Mouse (Mus musculus): ENCODE measurements at regions not wholly inside any gene's neighbourhood (a gene's known extent, or its start where the extent isn't known, plus 50 kb on each side); places are given as distances from the start of the nearest gene placed in this dataset.

DNA sequence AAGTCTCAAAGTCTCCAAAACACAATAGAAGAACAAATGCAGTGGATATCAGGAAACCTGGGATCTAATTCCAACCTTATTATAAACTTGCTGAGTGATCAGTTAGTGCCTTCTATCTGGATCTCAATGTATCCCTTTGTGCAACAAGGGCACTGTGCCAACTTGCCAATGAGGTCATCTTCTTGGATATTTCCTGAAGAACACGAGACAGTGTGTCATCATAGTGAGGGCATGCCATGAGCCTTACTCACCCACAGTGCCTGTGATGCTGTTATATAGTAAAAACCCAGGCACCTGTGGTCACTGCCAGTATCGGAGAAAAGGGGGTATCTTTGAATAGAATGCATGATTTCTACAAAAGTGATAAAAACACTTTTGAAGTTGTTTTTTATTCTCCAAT, 60.2 kb upstream of the Cd34 start:
- Histone ChIP-seq H3ac (ENCODE audit: control insufficient read depth, insufficient read length, low read depth) (no peak overlapping the region), H3K4me3 (ENCODE audit: insufficient read depth, poor library complexity, severe bottlenecking) (no peak overlapping the region), H3K79me2 (ENCODE audit: control insufficient read depth, insufficient read depth) (no peaks in the 10 kb centered on the region), H3K79me3 (ENCODE audit: low read depth) (no peaks in the 10 kb centered on the region), H3K27me3 (ENCODE audit: control insufficient read depth, insufficient read depth, insufficient read length) (no peaks in the 10 kb centered on the region), H3K36me3 (ENCODE audit: control insufficient read depth, insufficient read depth) (no peaks in the 10 kb centered on the region)
- TF ChIP-seq CEBPB (IDR thresholded peaks at IDR 0.05; ENCODE audit: low read depth), result peak; percentile 52
- peak; percentile 76 for TF ChIP-seq MAX (IDR thresholded peaks at IDR 0.05)
- TF ChIP-seq MYOG (IDR thresholded peaks at IDR 0.05; ENCODE audit: control insufficient read depth, extremely low read depth, insufficient read length), result no peak
- TF ChIP-seq MYOD1 (IDR thresholded peaks at IDR 0.05; ENCODE audit: control insufficient read depth, insufficient read length, low read depth), result peak; percentile 37
- TF ChIP-seq FOSL1 (IDR thresholded peaks at IDR 0.05; ENCODE audit: insufficient read depth, low read length, poor library complexity, severe bottlenecking), result peak; percentile 57
- TF ChIP-seq CTCF (IDR thresholded peaks at IDR 0.05; ENCODE audit: control insufficient read depth, insufficient read depth, insufficient read length), result no peak
- TF ChIP-seq USF1 (IDR thresholded peaks at IDR 0.05; ENCODE audit: low read depth), result peak; percentile 41

DNA sequence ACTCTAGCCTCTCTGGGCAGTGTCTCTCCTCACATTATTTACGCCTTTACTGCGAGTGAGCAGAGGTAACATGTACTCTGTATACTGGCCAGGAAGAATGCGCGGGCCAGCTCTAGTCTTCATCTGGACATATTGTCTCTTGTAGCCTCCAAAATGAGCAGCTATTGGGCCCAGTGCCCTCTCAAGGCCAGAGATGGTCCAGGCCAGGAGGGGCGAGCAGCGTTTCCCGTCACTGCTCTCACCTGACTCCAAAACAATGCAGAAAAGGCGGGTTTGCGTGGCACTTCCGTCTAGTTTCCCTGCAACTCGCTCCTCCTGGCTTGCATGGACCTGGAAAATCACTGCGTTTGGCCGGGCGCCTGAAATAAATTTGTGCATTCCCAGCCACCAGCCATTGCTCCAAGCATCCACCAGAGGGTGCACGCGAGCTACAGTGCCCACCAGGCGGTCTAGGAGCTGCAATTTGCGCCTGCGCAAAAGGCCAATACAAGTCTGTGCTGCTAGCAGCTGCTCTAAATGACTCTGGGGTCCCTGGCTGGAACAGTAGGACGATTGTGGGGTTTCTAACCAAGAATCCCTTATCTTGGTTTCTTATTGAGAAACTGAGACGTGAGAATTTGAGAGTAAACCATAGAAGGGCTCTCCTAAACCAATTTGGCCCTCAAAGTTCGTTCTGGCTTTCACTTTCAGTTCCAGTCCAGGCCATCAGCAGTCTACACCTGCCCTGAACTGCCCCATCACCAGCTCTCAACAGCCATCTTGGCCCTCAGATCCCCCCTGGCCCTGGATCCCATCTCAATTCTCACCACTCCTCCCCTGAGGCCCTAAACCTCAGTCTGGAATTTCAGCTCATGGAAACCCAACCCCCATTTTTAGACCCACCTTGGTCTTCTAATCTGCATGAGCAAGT, 59.0 kb upstream of the Cd34 start:
- no peak overlapping the region for H3K4me3 ChIP-seq (ENCODE audit: insufficient read depth, poor library complexity, severe bottlenecking)

DNA sequence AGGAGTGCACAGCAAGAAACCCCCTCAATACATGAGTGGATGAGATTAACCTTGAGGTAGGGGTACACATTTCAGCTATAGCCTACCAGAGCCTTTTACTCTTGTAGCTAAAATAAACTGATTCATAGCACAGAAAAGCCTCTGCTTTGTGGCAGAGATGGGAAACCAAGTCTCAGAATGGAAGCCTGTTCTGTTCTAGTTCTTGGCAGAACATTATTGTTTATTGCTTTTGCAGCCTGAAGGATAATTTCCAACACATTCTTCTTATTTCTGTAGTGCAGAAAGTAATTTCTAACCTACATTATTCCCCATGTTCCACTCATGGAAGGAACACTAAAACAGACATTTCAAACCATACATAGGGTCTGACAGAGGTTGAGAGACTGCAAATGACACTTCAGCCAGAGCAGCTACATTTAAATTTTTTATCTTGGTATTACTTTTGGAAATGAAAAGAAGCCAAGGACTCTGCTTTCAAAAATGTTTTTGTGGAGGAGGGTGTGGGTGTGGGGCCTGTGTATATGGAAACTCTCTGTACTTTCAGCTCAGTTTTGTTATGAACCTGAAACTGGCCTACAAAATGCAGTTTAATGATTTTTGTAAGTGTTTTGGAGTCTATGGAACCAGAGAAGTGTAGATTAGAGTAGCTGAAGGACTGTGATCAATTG, 56.9 kb upstream of the Cd34 start:
- no peaks in the 10 kb centered on the region for H3K79me3 ChIP-seq (ENCODE audit: low read depth)
- TF ChIP-seq FOSL1 (IDR thresholded peaks at IDR 0.05; ENCODE audit: insufficient read depth, low read length, poor library complexity, severe bottlenecking) (no peak), MYOG (IDR thresholded peaks at IDR 0.05; ENCODE audit: control insufficient read depth, extremely low read depth, insufficient read length) (no peak), MAX (IDR thresholded peaks at IDR 0.05) (no peak), MYOD1 (IDR thresholded peaks at IDR 0.05; ENCODE audit: control insufficient read depth, insufficient read length, low read depth) (no peak), USF1 (IDR thresholded peaks at IDR 0.05; ENCODE audit: low read depth) (no peak), CEBPB (IDR thresholded peaks at IDR 0.05; ENCODE audit: low read depth) (no peak), CTCF (IDR thresholded peaks at IDR 0.05; ENCODE audit: control insufficient read depth, insufficient read depth, insufficient read length) (no peak)
- no peaks in the 10 kb centered on the region for H3K79me2 ChIP-seq (ENCODE audit: control insufficient read depth, insufficient read depth)
- H3K27me3 ChIP-seq (ENCODE audit: control insufficient read depth, insufficient read depth, insufficient read length), result no peaks in the 10 kb centered on the region
- no peak overlapping the region for H3K4me3 ChIP-seq (ENCODE audit: insufficient read depth, poor library complexity, severe bottlenecking)
- no peaks in the 10 kb centered on the region for H3K36me3 ChIP-seq (ENCODE audit: control insufficient read depth, insufficient read depth)
- no peak overlapping the region for H3ac ChIP-seq (ENCODE audit: control insufficient read depth, insufficient read length, low read depth)

More for the DNA sequence above, 59.0 kb upstream of the Cd34 start:
- TF ChIP-seq MAX (IDR thresholded peaks at IDR 0.05), result peak; percentile 51
- peak; percentile 93 for TF ChIP-seq CTCF (IDR thresholded peaks at IDR 0.05; ENCODE audit: control insufficient read depth, insufficient read depth, insufficient read length)
- no peak for TF ChIP-seq CEBPB (IDR thresholded peaks at IDR 0.05; ENCODE audit: low read depth)
- no peak for TF ChIP-seq FOSL1 (IDR thresholded peaks at IDR 0.05; ENCODE audit: insufficient read depth, low read length, poor library complexity, severe bottlenecking)
- no peaks in the 10 kb centered on the region for H3K79me2 ChIP-seq (ENCODE audit: control insufficient read depth, insufficient read depth)
- H3K79me3 ChIP-seq (ENCODE audit: low read depth), result no peaks in the 10 kb centered on the region
- no peaks in the 10 kb centered on the region for H3K27me3 ChIP-seq (ENCODE audit: control insufficient read depth, insufficient read depth, insufficient read length)
- H3K36me3 ChIP-seq (ENCODE audit: control insufficient read depth, insufficient read depth), result no peaks in the 10 kb centered on the region
- H3ac ChIP-seq (ENCODE audit: control insufficient read depth, insufficient read length, low read depth), result peak overlapping the region; percentile 20

GRCm38 (mm10) chr1:194885071-194885686, 53.4 kb upstream of the Cd34 start:
- no peak overlapping the region for H3ac ChIP-seq (ENCODE audit: control insufficient read depth, insufficient read length, low read depth)
- no peaks in the 10 kb centered on the region for H3K79me2 ChIP-seq (ENCODE audit: control insufficient read depth, insufficient read depth)
- TF ChIP-seq CEBPB (IDR thresholded peaks at IDR 0.05; ENCODE audit: low read depth) (no peak), CTCF (IDR thresholded peaks at IDR 0.05; ENCODE audit: control insufficient read depth, insufficient read depth, insufficient read length) (no peak), MYOG (IDR thresholded peaks at IDR 0.05; ENCODE audit: control insufficient read depth, extremely low read depth, insufficient read length) (no peak), MAX (IDR thresholded peaks at IDR 0.05) (no peak), USF1 (IDR thresholded peaks at IDR 0.05; ENCODE audit: low read depth) (no peak), FOSL1 (IDR thresholded peaks at IDR 0.05; ENCODE audit: insufficient read depth, low read length, poor library complexity, severe bottlenecking) (no peak), MYOD1 (IDR thresholded peaks at IDR 0.05; ENCODE audit: control insufficient read depth, insufficient read length, low read depth) (no peak)
- H3K27me3 ChIP-seq (ENCODE audit: control insufficient read depth, insufficient read depth, insufficient read length), result no peaks in the 10 kb centered on the region
- H3K79me3 ChIP-seq (ENCODE audit: low read depth), result no peaks in the 10 kb centered on the region
- H3K36me3 ChIP-seq (ENCODE audit: control insufficient read depth, insufficient read depth), result no peaks in the 10 kb centered on the region
- H3K4me3 ChIP-seq (ENCODE audit: insufficient read depth, poor library complexity, severe bottlenecking), result no peak overlapping the region

DNA sequence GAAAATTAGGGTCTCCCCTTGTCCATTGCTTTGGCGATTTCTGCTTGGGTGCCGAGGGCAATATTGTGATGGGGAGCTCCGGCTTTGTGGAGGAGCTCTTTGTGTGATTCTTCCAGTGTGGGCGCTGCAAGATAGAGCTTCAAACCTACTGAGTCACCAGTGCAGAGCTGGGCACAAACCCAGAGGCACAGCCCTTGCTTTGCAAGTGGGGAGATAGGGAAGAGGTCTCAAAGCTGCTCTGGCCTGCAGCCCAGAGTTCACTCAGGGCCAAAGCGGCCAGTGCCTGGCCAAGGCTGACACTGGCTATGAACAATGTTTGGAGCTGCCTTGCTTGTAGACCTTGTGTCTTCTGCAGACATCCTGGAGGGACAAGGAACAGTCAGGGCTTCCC, 52.9 kb upstream of the Cd34 start:
- Histone ChIP-seq H3ac (ENCODE audit: control insufficient read depth, insufficient read length, low read depth) (no peak overlapping the region), H3K79me2 (ENCODE audit: control insufficient read depth, insufficient read depth) (no peaks in the 10 kb centered on the region), H3K79me3 (ENCODE audit: low read depth) (no peaks in the 10 kb centered on the region), H3K36me3 (ENCODE audit: control insufficient read depth, insufficient read depth) (no peaks in the 10 kb centered on the region), H3K27me3 (ENCODE audit: control insufficient read depth, insufficient read depth, insufficient read length) (no peaks in the 10 kb centered on the region), H3K4me3 (ENCODE audit: insufficient read depth, poor library complexity, severe bottlenecking) (no peak overlapping the region)
- TF ChIP-seq MAX (IDR thresholded peaks at IDR 0.05) (no peak), MYOG (IDR thresholded peaks at IDR 0.05; ENCODE audit: control insufficient read depth, extremely low read depth, insufficient read length) (no peak), USF1 (IDR thresholded peaks at IDR 0.05; ENCODE audit: low read depth) (no peak), CTCF (IDR thresholded peaks at IDR 0.05; ENCODE audit: control insufficient read depth, insufficient read depth, insufficient read length) (no peak), FOSL1 (IDR thresholded peaks at IDR 0.05; ENCODE audit: insufficient read depth, low read length, poor library complexity, severe bottlenecking) (no peak), MYOD1 (IDR thresholded peaks at IDR 0.05; ENCODE audit: control insufficient read depth, insufficient read length, low read depth) (no peak), CEBPB (IDR thresholded peaks at IDR 0.05; ENCODE audit: low read depth) (no peak)

All from C2C12 (cell line).